Mouse (Mus musculus) liver, adult 2 months (tissue): ENCODE results near the gene Syne2.

Experiments used
- CTCF ChIP-seq: fragments of 200-500 bp; IDR thresholded peaks from 2 replicates; pipeline ENCODE4 v1.5.1; 2011; ENCODE audit warnings: low read depth, low read length, control low read depth
- POLR2A ChIP-seq: fragments of 200-500 bp; IDR thresholded peaks from 2 replicates; pipeline ENCODE4 v1.6.1; 2011; ENCODE audit warnings: low read length, control low read depth; ENCODE audit not compliant: insufficient read depth; ENCODE audit errors: extremely low read depth

- TF ChIP-seq CTCF = no peak
- TF ChIP-seq POLR2A = no peak
These were observed 97.8 kb downstream of the Syne2 start for GRCm38 (mm10) chr12:75915694-75916093.
